Mouse (Mus musculus) heart, embryonic 10.5 days (tissue): ENCODE measurements around the gene Rmnd5a. TPM values are rescaled to one million over a fixed set of nuclear protein-coding genes. Genes with fewer than 3 reads are reported as not detected.

Experiments used
- DNase-seq: peaks from one replicate; pipeline ENCODE4 v3.0.0-alpha.2; 2017; ENCODE audit warnings: low spot score
- H3K27ac ChIP-seq: fragments of 300-500 bp; sonication (generic); 2 replicates; pipeline ENCODE4 v1.5.1; 2016; ENCODE audit warnings: mild to moderate bottlenecking
- H3K27me3 ChIP-seq: fragments of 300-500 bp; sonication (generic); 2 replicates; pipeline ENCODE4 v1.6.1; 2016; ENCODE audit warnings: mild to moderate bottlenecking; ENCODE audit not compliant: poor library complexity, insufficient read depth, severe bottlenecking
- H3K36me3 ChIP-seq: fragments of 300-500 bp; sonication (generic); 2 replicates; pipeline ENCODE4 v1.6.1; 2016; ENCODE audit warnings: mild to moderate bottlenecking, moderate library complexity
- H3K4me1 ChIP-seq: fragments of 300-500 bp; sonication (generic); 2 replicates; pipeline ENCODE4 v1.6.1; 2016; ENCODE audit warnings: mild to moderate bottlenecking
- H3K4me3 ChIP-seq: fragments of 300-500 bp; sonication (generic); 2 replicates; pipeline ENCODE4 v1.5.1; 2016; ENCODE audit warnings: mild to moderate bottlenecking, moderate library complexity
- H3K9me3 ChIP-seq: fragments of 300-500 bp; sonication (generic); 2 replicates; pipeline ENCODE4 v1.6.1; 2016; ENCODE audit warnings: mild to moderate bottlenecking, moderate library complexity
- WGBS: fragments of 180-500 bp; shearing (Covaris S2); methylation state at CpG from one replicate; pipeline ENCODE4 v1.1.7; 2016; 5-methylcytosine and 5-hydroxymethylcytosine counted together
- polyA plus RNA-seq: library from polyadenylated mRNA; unstranded; fragments of >200 nt; fragmentation: Nextera tagmentation; extraction: Ambion mirVana; gene quantifications from 2 replicates; pipeline ENCODE4 v1.2.1, GENCODE M21; 2016

Rmnd5a gene
- polyA plus RNA-seq, 1 experiment from 2014 or later = 11.4 TPM

DNA sequence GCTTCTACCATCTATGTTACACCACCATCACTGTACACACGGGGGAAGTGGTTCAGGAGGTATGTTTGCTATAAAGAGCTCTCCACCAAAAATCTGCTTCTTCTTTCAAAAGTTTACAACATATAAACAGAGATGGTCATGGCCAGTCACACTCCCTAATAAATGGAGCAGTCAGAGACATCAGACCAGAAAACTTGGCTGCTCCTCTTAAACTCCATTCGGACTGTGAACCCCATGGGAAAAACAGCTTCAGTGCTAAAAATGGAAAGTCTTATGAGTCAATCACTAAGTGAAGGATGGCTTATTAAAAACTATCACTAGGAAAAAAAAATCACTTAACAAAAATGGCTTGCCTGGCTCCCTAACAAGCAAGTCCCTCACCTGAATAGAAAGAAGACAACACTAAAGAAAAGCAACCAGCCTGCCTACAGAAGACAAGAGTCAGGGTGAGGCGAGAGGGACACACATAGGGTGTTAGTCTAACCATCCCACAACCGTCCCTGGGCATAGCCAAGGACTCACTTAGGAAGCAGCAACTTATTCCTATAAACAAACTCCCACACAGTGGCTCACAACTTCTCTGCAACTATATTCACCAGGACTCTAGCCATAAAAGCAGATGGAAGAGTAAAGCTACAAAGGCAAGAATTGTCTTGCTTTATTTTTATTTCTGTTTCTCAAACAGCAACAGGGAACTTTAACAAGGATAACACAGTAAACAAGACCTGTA, 12.3 kb downstream of the Rmnd5a start:
- 88% methylated on average over 4 of the region's 4 CpGs for WGBS
- H3K36me3 ChIP-seq = peaks cover 17% of the 10 kb centered on the region; the same call in 1 of the 2 replicates

DNA sequence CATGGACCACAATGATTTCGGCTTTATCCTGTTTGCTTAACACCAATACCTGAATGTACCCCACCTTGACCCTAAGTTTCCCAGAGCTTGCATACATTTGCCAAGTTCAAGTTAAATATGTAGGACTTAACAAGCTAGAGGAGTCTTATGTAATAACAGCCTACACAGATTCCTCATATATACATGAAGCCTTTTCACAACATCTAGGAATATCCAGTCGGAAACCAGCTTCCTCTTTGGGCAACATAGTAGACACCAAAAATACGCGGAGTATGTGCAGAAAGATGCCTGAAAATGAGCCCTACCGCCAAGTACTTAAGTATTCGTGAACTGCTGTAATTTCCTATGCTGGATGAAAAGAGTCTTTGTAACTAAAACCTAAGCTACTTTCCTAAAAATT, 14.8 kb downstream of the Rmnd5a start:
- DNase-seq = no peak
- Histone ChIP-seq H3K27ac (no peak overlapping the region), H3K27me3 (no peaks in the 10 kb centered on the region), H3K4me3 (no peak overlapping the region), H3K9me3 (no peaks in the 10 kb centered on the region), H3K36me3 (peaks cover 17% of the 10 kb centered on the region; the same call in 1 of the 2 replicates), H3K4me1 (no peaks in the 10 kb centered on the region)
- WGBS = 88% methylated on average over 6 of the region's 6 CpGs

More for the DNA sequence above, 12.3 kb downstream of the Rmnd5a start:
- no peak overlapping the region for H3K27ac ChIP-seq
- H3K4me1 ChIP-seq = no peaks in the 10 kb centered on the region
- no peak for DNase-seq
- no peaks in the 10 kb centered on the region for H3K9me3 ChIP-seq
- H3K4me3 ChIP-seq = no peak overlapping the region
- H3K27me3 ChIP-seq = no peaks in the 10 kb centered on the region

DNA sequence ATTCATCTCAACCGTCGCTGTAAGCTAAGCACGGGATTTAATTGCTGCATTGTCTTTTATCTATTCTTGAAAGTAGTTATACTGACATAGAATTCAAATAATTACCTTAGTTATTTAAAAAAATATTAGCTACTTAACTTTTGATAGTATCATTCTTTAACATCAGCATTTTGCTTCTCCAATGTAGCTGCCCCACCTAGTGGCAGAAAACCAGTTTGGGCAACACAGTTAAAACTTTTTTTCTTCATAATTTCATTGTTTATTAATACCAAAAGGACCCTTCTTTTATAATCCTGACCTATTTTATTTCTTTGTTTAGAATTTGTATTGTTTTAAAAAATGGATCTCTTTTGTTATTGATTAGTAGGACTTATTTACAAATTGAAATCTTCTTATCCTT, 17.3 kb downstream of the Rmnd5a start:
- no peaks in the 10 kb centered on the region for H3K4me1 ChIP-seq
- 92% methylated on average over 3 of the region's 3 CpGs for WGBS
- peaks cover 25% of the 10 kb centered on the region; the same call in 1 of the 2 replicates for H3K36me3 ChIP-seq
- H3K27me3 ChIP-seq = no peaks in the 10 kb centered on the region
- no peak overlapping the region for H3K4me3 ChIP-seq
- DNase-seq = no peak
- H3K27ac ChIP-seq = no peak overlapping the region
- no peaks in the 10 kb centered on the region for H3K9me3 ChIP-seq

DNA sequence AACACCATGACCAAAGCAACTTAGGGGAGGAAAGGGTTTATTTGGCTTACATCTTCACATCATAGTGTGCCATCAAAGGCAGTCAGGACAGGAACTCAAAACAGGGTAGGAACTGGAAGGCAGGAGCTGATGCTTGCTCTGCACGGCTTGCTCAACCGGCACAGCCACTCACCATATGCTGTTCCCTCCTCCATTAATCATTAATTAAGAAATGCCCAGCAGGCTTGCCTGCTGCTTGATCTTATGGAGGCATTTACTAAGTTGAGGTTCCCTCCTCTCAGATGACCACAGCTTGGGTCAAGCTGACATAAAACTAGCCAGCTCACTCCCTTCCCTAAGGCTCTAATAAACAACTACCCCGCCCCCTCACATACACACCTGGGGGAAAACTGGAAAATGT, 18.3 kb downstream of the Rmnd5a start:
- H3K4me1 ChIP-seq = no peaks in the 10 kb centered on the region

GRCm38 (mm10) chr6:71420848-71421247, 19.6 kb downstream of the Rmnd5a start:
- H3K4me3 ChIP-seq = no peak overlapping the region
- H3K4me1 ChIP-seq = no peaks in the 10 kb centered on the region
- WGBS = 90% methylated on average over 6 of the region's 6 CpGs
- H3K27me3 ChIP-seq = no peaks in the 10 kb centered on the region
- H3K36me3 ChIP-seq = peaks cover 11% of the 10 kb centered on the region
- H3K27ac ChIP-seq = no peak overlapping the region
- DNase-seq = no peak
- H3K9me3 ChIP-seq = no peaks in the 10 kb centered on the region

More for the DNA sequence above, 18.3 kb downstream of the Rmnd5a start:
- no peak overlapping the region for H3K27ac ChIP-seq
- DNase-seq = no peak
- peaks cover 22% of the 10 kb centered on the region for H3K36me3 ChIP-seq
- WGBS = 87% methylated on average over 3 of the region's 3 CpGs
- H3K27me3 ChIP-seq = no peaks in the 10 kb centered on the region
- no peak overlapping the region for H3K4me3 ChIP-seq
- no peaks in the 10 kb centered on the region for H3K9me3 ChIP-seq

DNA sequence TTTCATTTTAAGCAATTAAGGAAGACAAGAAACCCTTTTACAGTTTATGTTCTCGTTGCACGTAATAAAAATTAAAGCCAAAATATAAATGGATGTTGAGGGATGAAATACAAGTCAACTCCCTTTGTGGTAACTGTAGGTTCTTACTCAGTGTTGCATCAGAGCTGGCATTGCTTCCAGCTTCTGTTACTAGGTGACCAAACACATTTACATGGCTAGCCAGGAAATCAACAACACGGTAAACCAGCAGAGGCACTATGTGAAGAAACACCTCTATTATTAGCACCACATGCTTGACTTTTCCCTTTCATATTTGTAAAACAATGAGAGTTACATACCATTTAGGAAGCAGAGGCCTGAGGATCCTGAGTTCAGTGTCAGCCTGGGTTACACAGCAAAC, 21.6 kb downstream of the Rmnd5a start:
- H3K36me3 ChIP-seq = peaks cover 11% of the 10 kb centered on the region
- H3K27me3 ChIP-seq = no peaks in the 10 kb centered on the region
- no peak overlapping the region for H3K27ac ChIP-seq
- 89% methylated on average over 3 of the region's 3 CpGs for WGBS
- DNase-seq = no peak
- no peaks in the 10 kb centered on the region for H3K9me3 ChIP-seq
- H3K4me1 ChIP-seq = no peaks in the 10 kb centered on the region
- H3K4me3 ChIP-seq = no peak overlapping the region

DNA sequence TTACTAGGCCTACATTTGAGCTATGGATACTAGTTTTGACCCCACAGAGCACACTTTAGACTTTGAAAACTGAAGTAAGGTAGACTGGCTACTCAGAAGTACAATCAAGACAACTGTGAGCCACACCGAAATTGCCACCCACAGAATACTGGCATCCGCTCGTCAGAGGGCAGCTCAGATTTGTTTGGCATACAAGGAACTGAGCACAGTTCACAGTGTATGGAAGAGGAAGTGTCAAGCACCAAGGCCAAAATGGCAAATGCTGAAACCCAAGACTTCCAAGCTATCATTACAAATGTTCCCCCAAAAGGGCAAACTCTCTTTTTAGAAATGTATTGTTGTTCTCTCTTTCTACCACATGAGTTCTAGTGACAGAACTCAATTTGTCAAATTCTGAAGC, 25.0 kb downstream of the Rmnd5a start:
- 91% methylated on average over 3 of the region's 3 CpGs for WGBS
- Histone ChIP-seq H3K27ac (no peak overlapping the region), H3K4me3 (no peak overlapping the region), H3K4me1 (no peaks in the 10 kb centered on the region), H3K27me3 (no peaks in the 10 kb centered on the region), H3K9me3 (no peaks in the 10 kb centered on the region), H3K36me3 (peaks cover 28% of the 10 kb centered on the region)
- no peak for DNase-seq

DNA sequence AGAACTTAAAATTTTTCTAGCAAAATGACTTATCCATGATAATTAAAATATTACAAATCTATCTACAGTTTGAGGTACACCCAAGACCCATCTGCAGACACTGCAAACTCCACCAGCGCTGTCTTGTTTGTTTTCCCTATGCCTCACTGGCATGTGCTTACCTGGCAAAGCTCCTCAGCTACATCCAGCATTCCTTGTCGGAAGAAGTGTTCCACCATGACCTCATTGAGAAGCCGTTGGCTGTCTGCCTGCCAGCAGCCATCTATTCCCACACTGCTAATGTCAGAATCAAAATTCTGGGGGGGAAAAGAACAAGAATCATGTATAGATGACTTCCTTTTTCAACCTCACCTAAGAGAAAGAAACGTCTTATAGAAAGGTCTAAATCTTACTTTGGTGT, 25.8 kb downstream of the Rmnd5a start:
- Histone ChIP-seq H3K4me1 (no peaks in the 10 kb centered on the region), H3K27ac (no peak overlapping the region), H3K36me3 (peaks cover 34% of the 10 kb centered on the region), H3K9me3 (no peaks in the 10 kb centered on the region), H3K4me3 (no peak overlapping the region), H3K27me3 (no peaks in the 10 kb centered on the region)
- DNase-seq = no peak
- WGBS = 83% methylated on average over 4 of the region's 4 CpGs

DNA sequence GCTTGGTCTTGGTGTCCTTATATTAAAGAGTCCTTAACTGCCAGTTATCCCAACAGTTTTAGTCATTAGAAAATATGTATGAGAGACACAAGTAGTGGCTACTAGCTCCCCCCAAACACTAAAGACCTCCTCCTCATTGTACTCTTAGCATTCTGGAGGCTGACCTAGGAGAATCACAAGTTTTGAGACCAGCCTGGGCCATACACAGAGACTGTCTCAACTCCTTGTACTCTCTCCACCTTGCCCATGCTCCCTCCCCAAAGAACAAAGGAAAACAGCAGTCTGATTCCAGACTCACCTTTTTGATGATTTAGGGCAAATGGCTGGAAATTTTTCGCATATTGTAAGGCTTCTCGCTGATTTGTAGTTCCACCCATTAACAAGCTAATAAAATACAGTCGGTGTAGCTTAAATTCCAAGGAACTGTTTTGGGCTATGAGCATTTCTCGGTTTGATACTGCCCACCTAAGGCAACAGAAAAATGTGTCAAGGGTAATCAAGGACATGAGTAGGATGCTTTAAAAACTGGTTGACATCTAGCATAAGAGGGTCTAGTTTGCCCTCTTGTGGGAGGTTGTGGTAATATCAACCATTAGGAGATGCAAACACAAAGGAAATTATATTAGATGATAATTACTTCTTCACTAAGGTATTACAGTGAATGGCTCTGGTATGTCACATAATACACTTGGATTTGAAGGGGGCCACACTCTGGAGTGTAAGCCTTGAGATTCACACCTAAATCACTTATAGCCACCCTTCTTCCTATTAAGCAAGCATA, 41.4 kb downstream of the Rmnd5a start:
- Histone ChIP-seq H3K36me3 (peaks cover 23% of the 10 kb centered on the region), H3K27me3 (no peaks in the 10 kb centered on the region), H3K4me3 (no peak overlapping the region), H3K27ac (no peak overlapping the region), H3K4me1 (peaks cover 6% of the 10 kb centered on the region; the same call in 1 of the 2 replicates), H3K9me3 (no peaks in the 10 kb centered on the region)
- no peak for DNase-seq
- WGBS = 83% methylated on average over 4 of the region's 4 CpGs

GRCm38 (mm10) chr6:71396761-71397160, 43.7 kb downstream of the Rmnd5a start:
- Histone ChIP-seq H3K4me1 (peaks cover 6% of the 10 kb centered on the region; the same call in 1 of the 2 replicates), H3K4me3 (no peak overlapping the region), H3K27ac (no peak overlapping the region), H3K27me3 (no peaks in the 10 kb centered on the region), H3K9me3 (no peaks in the 10 kb centered on the region), H3K36me3 (peaks cover 33% of the 10 kb centered on the region)
- WGBS = 91% methylated on average over 6 of the region's 6 CpGs
- no peak for DNase-seq

DNA sequence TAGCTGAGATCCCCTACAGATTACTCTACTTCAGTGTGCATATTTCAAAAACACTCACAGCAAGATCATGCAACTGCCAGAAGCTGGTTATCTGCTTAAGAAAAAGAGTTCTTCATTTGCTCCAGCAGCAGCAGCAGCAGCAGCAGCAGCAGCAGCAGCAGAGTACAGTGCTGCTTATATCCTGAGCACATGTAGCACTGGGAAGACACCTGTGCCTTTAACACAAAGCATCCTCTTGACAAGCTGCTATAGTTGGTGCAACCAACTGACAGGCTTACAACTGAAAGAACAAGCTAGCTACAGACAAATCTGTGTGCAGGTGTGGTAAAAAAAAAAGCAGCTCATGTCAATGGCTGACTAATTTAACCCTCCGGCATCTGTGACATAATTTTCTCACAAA, 44.4 kb downstream of the Rmnd5a start:
- no peaks in the 10 kb centered on the region for H3K27me3 ChIP-seq
- no peak overlapping the region for H3K4me3 ChIP-seq
- peaks cover 35% of the 10 kb centered on the region for H3K36me3 ChIP-seq
- WGBS = 100% methylated on average over 1 of the region's 1 CpGs
- no peak overlapping the region for H3K27ac ChIP-seq
- DNase-seq = no peak
- H3K9me3 ChIP-seq = no peaks in the 10 kb centered on the region
- H3K4me1 ChIP-seq = peaks cover 6% of the 10 kb centered on the region; the same call in 1 of the 2 replicates

DNA sequence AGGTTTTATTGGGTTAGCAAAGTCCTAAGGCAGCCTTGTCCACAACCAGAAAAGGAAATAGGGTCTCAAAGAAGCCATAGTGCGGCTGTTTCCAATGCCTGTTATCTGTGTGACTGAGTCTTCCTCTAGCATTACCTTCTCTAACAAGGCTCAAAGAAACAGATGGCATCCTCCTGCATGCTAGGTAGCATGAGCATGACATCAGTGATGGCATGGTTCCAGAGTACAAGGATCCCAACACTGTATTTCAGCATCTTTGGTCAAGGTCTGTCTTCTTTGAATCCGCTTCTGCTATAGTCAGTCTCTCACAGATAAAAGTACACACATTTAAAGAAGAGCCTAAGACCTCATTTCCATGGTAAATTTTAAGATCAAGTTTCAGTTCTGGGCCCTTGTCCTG, 49.9 kb downstream of the Rmnd5a start:
- Histone ChIP-seq H3K27me3 (no peaks in the 10 kb centered on the region), H3K27ac (no peak overlapping the region), H3K4me1 (peaks cover 6% of the 10 kb centered on the region; the same call in 1 of the 2 replicates), H3K9me3 (no peaks in the 10 kb centered on the region), H3K4me3 (no peak overlapping the region), H3K36me3 (peaks cover 28% of the 10 kb centered on the region; the same call in 1 of the 2 replicates)
- DNase-seq = no peak
- 91% methylated on average over 2 of the region's 2 CpGs for WGBS

GRCm38 (mm10) chr6:71381654-71382053, 58.8 kb downstream of the Rmnd5a start:
- WGBS = 81% methylated on average over 5 of the region's 5 CpGs
- H3K4me3 ChIP-seq = no peak overlapping the region
- H3K36me3 ChIP-seq = no peaks in the 10 kb centered on the region
- H3K27me3 ChIP-seq = no peaks in the 10 kb centered on the region
- H3K4me1 ChIP-seq = no peaks in the 10 kb centered on the region
- no peaks in the 10 kb centered on the region for H3K9me3 ChIP-seq
- peak; percentile 47 for DNase-seq
- H3K27ac ChIP-seq = no peak overlapping the region
